Mouse (Mus musculus): Measurements from ENCODE around the gene Dse. TPM values are rescaled to one million over a fixed set of nuclear protein-coding genes. Genes with fewer than 3 reads are reported as not detected.

Dse gene
- total RNA-seq (2023): 1 to 10 TPM; 2.6 to 3.9 TPM

GRCm38 (mm10) chr10:34207503-34207850 is at the start of gene Dse:
Gene Dse, minus strand, starts transcription at chr10:34207715.

GRCm38 (mm10) chr10:34127392-34128378 is 79.8 kb downstream of the Dse start, which contains the start of gene Calhm6:
Gene Calhm6, minus strand, starts transcription at chr10:34127984.

Other genes starting within 250 kb of the Dse start
- 10 to 100 TPM; 40.0 to 55.8 TPM for gene Rwdd1, start 188.1 kb downstream of the Dse start, total RNA-seq (2023)
- gene Trappc3l, start 170.1 kb downstream of the Dse start, total RNA-seq (2023): not detected
- not detected for gene Calhm4, start 163.4 kb downstream of the Dse start, total RNA-seq (2023)
- not detected for gene Calhm5, start 111.2 kb downstream of the Dse start, total RNA-seq (2023)
- 10 to 100 TPM; 17.1 to 18.4 TPM for gene Calhm6, start 79.7 kb downstream of the Dse start, total RNA-seq (2023)
- gene Tspyl1, start 74.5 kb upstream of the Dse start, total RNA-seq (2023): 10 to 100 TPM; 98.2 to 98.8 TPM
- gene Tspyl4, start 89.7 kb upstream of the Dse start, total RNA-seq (2023): 1 to 10 TPM; 6.7 to 9.3 TPM
- gene Col10a1, start 182.3 kb upstream of the Dse start, total RNA-seq (2023): not detected
- 10 to 100 TPM; 32.4 to 44.7 TPM for gene Nt5dc1, start 210.8 kb upstream of the Dse start, total RNA-seq (2023)